Mouse (Mus musculus): ENCODE results near the gene Olfr1062. TPM values are rescaled to one million over a fixed set of nuclear protein-coding genes. Genes with fewer than 3 reads are reported as not detected.
"Not testable (repeated sequence)": the region's sequence is repeated elsewhere in the genome, so short reads cannot be mapped to it uniquely, and the experiment has no call there.

Olfr1062 gene
- polyA plus RNA-seq (2014; fragmentation: Nextera tagmentation; extraction: Ambion mirVana), result not detected in 2 replicates

- H3K9me3 ChIP-seq (ENCODE audit: control insufficient read depth, low read length); H3K9ac ChIP-seq (ENCODE audit: low read length); H3K4me2 ChIP-seq (ENCODE audit: low read depth); H3K4me3 ChIP-seq (ENCODE audit: low read depth, low read length); H3K36me3 ChIP-seq (ENCODE audit: control insufficient read depth, insufficient read depth, low read length); H3K27ac ChIP-seq (ENCODE audit: low read depth, low read length); H3K27me3 ChIP-seq (ENCODE audit: control insufficient read depth, insufficient read depth, low read length); DNase-seq (ENCODE audit: low spot score); H3K4me1 ChIP-seq (ENCODE audit: control insufficient read depth, insufficient read depth, low read length); ATAC-seq (ENCODE audit: insufficient read depth, low FRiP score, low TSS enrichment): not testable (repeated sequence)
These were observed at the start of gene Olfr1062 for GRCm38 (mm10) chr2:86426649-86427048. Olfr1062 (minus strand) TSS chr2:86426749.

- H3K27me3 ChIP-seq (ENCODE audit: control insufficient read depth, insufficient read depth, low read length), result no peaks in the 10 kb centered on the region
- peak; percentile 73 for DNase-seq (ENCODE audit: low spot score)
- H3K9ac ChIP-seq (ENCODE audit: low read length), result no peak overlapping the region
- H3K4me3 ChIP-seq (ENCODE audit: low read depth, low read length), result no peak overlapping the region
- H3K36me3 ChIP-seq (ENCODE audit: control insufficient read depth, insufficient read depth, low read length), result no peaks in the 10 kb centered on the region
- H3K4me2 ChIP-seq (ENCODE audit: low read depth), result no peak overlapping the region
- no peak overlapping the region for H3K27ac ChIP-seq (ENCODE audit: low read depth, low read length)
- peak; percentile 89; the same call in 1 of the 2 replicates for ATAC-seq (ENCODE audit: insufficient read depth, low FRiP score, low TSS enrichment)
- no peaks in the 10 kb centered on the region for H3K4me1 ChIP-seq (ENCODE audit: control insufficient read depth, insufficient read depth, low read length)
- WGBS, result 40% methylated on average over 10 of the region's 10 CpGs
- no peaks in the 10 kb centered on the region for H3K9me3 ChIP-seq (ENCODE audit: control insufficient read depth, low read length)
These were observed 38.0 kb upstream of the Olfr1062 start for GRCm38 (mm10) chr2:86464442-86465109.

DNA sequence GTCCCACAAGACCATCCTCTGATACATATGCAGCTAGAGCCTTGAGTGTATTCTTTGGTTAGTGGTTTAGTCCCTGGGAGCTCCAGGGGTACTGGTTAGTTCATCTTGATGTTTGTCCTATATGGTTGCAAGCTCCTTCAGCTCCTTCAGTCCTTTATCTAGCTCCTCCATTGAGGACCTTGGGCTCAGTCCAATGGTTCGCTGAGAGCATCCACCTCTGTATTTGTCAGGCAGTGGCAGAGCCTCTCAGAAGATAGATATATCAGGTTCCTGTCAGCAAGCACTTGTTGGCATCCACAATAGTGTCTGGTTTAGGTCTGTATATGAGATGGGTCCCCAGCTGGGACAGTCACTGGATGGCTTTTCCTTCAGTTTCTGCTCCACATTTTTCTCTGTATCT is 33.9 kb upstream of the Olfr1062 start:
- ATAC-seq (ENCODE audit: insufficient read depth, low FRiP score, low TSS enrichment) (no peak), DNase-seq (ENCODE audit: low spot score) (no peak)
- 90% methylated on average over 1 of the region's 1 CpGs for WGBS
- H3K4me1 ChIP-seq (ENCODE audit: control insufficient read depth, insufficient read depth, low read length), result no peaks in the 10 kb centered on the region
- no peak overlapping the region for H3K4me3 ChIP-seq (ENCODE audit: low read depth, low read length)
- no peaks in the 10 kb centered on the region for H3K36me3 ChIP-seq (ENCODE audit: control insufficient read depth, insufficient read depth, low read length)
- H3K9ac ChIP-seq (ENCODE audit: low read length), result no peak overlapping the region
- H3K9me3 ChIP-seq (ENCODE audit: control insufficient read depth, low read length), result no peaks in the 10 kb centered on the region
- no peak overlapping the region for H3K27ac ChIP-seq (ENCODE audit: low read depth, low read length)
- no peaks in the 10 kb centered on the region for H3K27me3 ChIP-seq (ENCODE audit: control insufficient read depth, insufficient read depth, low read length)
- no peak overlapping the region for H3K4me2 ChIP-seq (ENCODE audit: low read depth)

DNA sequence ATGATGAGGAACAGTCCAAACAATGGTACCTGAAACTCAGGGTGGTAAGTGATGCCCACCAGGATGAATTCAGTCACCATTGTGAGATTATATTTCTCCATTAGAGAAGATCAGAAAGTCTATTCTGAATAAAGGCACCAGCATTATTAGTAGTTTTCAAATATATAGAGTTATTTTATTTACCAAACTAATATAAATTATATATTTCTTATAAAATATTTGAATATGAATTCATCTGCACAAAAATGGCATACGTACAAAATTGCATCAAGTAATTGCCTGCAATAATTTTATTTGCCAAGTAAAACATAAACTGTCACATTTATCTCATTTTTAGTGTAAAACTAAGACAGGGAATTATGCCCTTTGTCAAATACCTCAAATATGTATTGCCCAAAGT is 29.6 kb upstream of the Olfr1062 start, which contains the start of gene Olfr1066:
Gene Olfr1066 (minus strand): TSS at position 101 of the 400 bp plus-strand sequence.
- Histone ChIP-seq H3K27me3 (ENCODE audit: control insufficient read depth, insufficient read depth, low read length) (no peaks in the 10 kb centered on the region), H3K36me3 (ENCODE audit: control insufficient read depth, insufficient read depth, low read length) (no peaks in the 10 kb centered on the region), H3K27ac (ENCODE audit: low read depth, low read length) (no peak within 1 kb of the TSS), H3K9me3 (ENCODE audit: control insufficient read depth, low read length) (no peaks in the 10 kb centered on the region), H3K9ac (ENCODE audit: low read length) (no peak within 1 kb of the TSS), H3K4me3 (ENCODE audit: low read depth, low read length) (no peak within 1 kb of the TSS), H3K4me2 (ENCODE audit: low read depth) (no peak within 1 kb of the TSS), H3K4me1 (ENCODE audit: control insufficient read depth, insufficient read depth, low read length) (no peaks in the 10 kb centered on the region)
- 90% methylated on average over 1 of the region's 1 CpGs for WGBS
- no peak for DNase-seq (ENCODE audit: low spot score)
- ATAC-seq (ENCODE audit: insufficient read depth, low FRiP score, low TSS enrichment), result no peak

DNA sequence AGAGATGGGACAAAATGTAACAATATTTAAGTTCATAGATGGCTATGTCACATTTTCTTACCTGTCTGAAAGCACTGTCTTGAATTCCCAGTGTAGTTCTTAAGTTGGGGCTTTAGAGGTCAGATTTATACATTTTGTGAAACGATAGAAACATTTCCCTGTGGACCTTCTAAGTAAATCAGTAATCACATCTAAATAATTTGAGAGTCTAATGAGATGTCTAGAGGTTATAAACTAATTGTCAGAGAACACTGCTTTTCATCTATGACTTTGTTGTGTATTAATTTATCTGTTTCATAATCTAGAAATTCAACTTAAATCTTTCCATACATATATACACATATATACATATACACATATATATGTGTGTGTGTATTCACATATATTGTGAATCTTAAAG is 23.9 kb upstream of the Olfr1062 start, which contains the start of gene Olfr1065:
Gene Olfr1065 (minus strand): TSS at position 101 of the 400 bp plus-strand sequence.
- H3K36me3 ChIP-seq (ENCODE audit: control insufficient read depth, insufficient read depth, low read length); H3K4me1 ChIP-seq (ENCODE audit: control insufficient read depth, insufficient read depth, low read length); H3K4me3 ChIP-seq (ENCODE audit: low read depth, low read length); DNase-seq (ENCODE audit: low spot score); H3K4me2 ChIP-seq (ENCODE audit: low read depth); ATAC-seq (ENCODE audit: insufficient read depth, low FRiP score, low TSS enrichment); H3K27ac ChIP-seq (ENCODE audit: low read depth, low read length); H3K9ac ChIP-seq (ENCODE audit: low read length); H3K27me3 ChIP-seq (ENCODE audit: control insufficient read depth, insufficient read depth, low read length); H3K9me3 ChIP-seq (ENCODE audit: control insufficient read depth, low read length): not testable (repeated sequence)
- WGBS, result no CpG with 5 or more reads among the region's 1 CpGs

DNA sequence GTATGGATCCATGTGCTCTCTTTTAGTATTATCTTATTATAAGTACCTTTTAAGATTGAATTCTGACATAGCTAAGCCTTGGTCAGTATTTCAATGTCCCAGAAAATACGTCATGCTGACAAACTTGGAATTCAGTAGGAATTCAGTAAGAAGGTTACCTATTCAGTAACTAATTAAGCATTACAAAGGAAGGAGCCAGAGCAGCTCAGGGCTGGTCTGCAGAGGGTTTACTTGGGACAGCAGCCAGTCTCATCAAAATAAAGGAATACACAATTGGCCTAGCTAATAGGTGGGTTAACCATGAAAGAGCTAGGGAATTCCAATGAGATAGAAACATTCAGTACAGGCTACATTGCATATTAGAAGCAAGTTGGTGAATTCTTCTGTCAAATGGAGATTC is 15.6 kb upstream of the Olfr1062 start:
- H3K27ac ChIP-seq (ENCODE audit: low read depth, low read length); H3K4me3 ChIP-seq (ENCODE audit: low read depth, low read length); ATAC-seq (ENCODE audit: insufficient read depth, low FRiP score, low TSS enrichment); H3K4me1 ChIP-seq (ENCODE audit: control insufficient read depth, insufficient read depth, low read length); H3K9me3 ChIP-seq (ENCODE audit: control insufficient read depth, low read length); DNase-seq (ENCODE audit: low spot score); H3K27me3 ChIP-seq (ENCODE audit: control insufficient read depth, insufficient read depth, low read length); H3K9ac ChIP-seq (ENCODE audit: low read length); H3K4me2 ChIP-seq (ENCODE audit: low read depth); H3K36me3 ChIP-seq (ENCODE audit: control insufficient read depth, insufficient read depth, low read length): not testable (repeated sequence)
- 76% methylated on average over 1 of the region's 1 CpGs for WGBS

GRCm38 (mm10) chr2:86428511-86428910 is 2.0 kb upstream of the Olfr1062 start:
- not testable (repeated sequence) for ATAC-seq (ENCODE audit: insufficient read depth, low FRiP score, low TSS enrichment); H3K36me3 ChIP-seq (ENCODE audit: control insufficient read depth, insufficient read depth, low read length); H3K27me3 ChIP-seq (ENCODE audit: control insufficient read depth, insufficient read depth, low read length); H3K4me2 ChIP-seq (ENCODE audit: low read depth); H3K9me3 ChIP-seq (ENCODE audit: control insufficient read depth, low read length); DNase-seq (ENCODE audit: low spot score); H3K4me3 ChIP-seq (ENCODE audit: low read depth, low read length); H3K27ac ChIP-seq (ENCODE audit: low read depth, low read length); H3K4me1 ChIP-seq (ENCODE audit: control insufficient read depth, insufficient read depth, low read length); H3K9ac ChIP-seq (ENCODE audit: low read length)
- 87% methylated on average over 8 of the region's 8 CpGs for WGBS

DNA sequence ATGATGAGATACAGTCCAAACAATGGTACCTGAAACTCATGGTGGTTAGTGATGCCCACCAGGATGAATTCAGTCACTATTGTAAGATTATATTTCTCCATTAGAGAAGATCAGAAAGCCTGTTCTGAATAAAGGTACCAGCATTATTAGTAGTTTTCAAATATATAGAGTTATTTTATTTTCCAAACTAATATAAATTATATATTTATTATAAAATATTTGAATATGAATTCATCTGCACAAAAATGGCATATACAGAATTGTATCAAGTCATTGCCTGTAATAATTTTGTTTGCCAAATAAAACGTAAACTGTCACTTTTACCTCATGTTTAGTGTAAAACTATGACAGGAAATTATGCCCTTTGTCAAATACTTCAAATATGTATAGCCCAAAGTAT is 12.6 kb downstream of the Olfr1062 start, which contains the start of gene Olfr1061:
Gene Olfr1061 (minus strand): TSS at position 101 of the 400 bp plus-strand sequence.
- Histone ChIP-seq H3K27ac (ENCODE audit: low read depth, low read length) (no peak within 1 kb of the TSS), H3K4me3 (ENCODE audit: low read depth, low read length) (no peak within 1 kb of the TSS), H3K4me1 (ENCODE audit: control insufficient read depth, insufficient read depth, low read length) (no peaks in the 10 kb centered on the region), H3K9me3 (ENCODE audit: control insufficient read depth, low read length) (no peaks in the 10 kb centered on the region), H3K36me3 (ENCODE audit: control insufficient read depth, insufficient read depth, low read length) (no peaks in the 10 kb centered on the region), H3K4me2 (ENCODE audit: low read depth) (no peak within 1 kb of the TSS), H3K27me3 (ENCODE audit: control insufficient read depth, insufficient read depth, low read length) (no peaks in the 10 kb centered on the region), H3K9ac (ENCODE audit: low read length) (no peak within 1 kb of the TSS)
- ATAC-seq (ENCODE audit: insufficient read depth, low FRiP score, low TSS enrichment) (no peak), DNase-seq (ENCODE audit: low spot score) (no peak)
- WGBS, result 82% methylated on average over 1 of the region's 1 CpGs

GRCm38 (mm10) chr2:86395114-86395513 is 31.4 kb downstream of the Olfr1062 start:
- Histone ChIP-seq H3K4me2 (ENCODE audit: low read depth) (no peak overlapping the region), H3K27me3 (ENCODE audit: control insufficient read depth, insufficient read depth, low read length) (no peaks in the 10 kb centered on the region), H3K36me3 (ENCODE audit: control insufficient read depth, insufficient read depth, low read length) (no peaks in the 10 kb centered on the region), H3K4me1 (ENCODE audit: control insufficient read depth, insufficient read depth, low read length) (no peaks in the 10 kb centered on the region), H3K27ac (ENCODE audit: low read depth, low read length) (no peak overlapping the region), H3K9me3 (ENCODE audit: control insufficient read depth, low read length) (no peaks in the 10 kb centered on the region), H3K4me3 (ENCODE audit: low read depth, low read length) (no peak overlapping the region), H3K9ac (ENCODE audit: low read length) (no peak overlapping the region)
- no peak for ATAC-seq (ENCODE audit: insufficient read depth, low FRiP score, low TSS enrichment)
- 88% methylated on average over 2 of the region's 2 CpGs for WGBS
- no peak for DNase-seq (ENCODE audit: low spot score)

Measured in neural tube, embryonic 11.5 days (tissue).